Mouse (Mus musculus) forebrain, embryonic 12.5 days (tissue): ENCODE measurements around the gene Nynrin. TPM values are rescaled to one million over a fixed set of nuclear protein-coding genes. Genes with fewer than 3 reads are reported as not detected.

ENCODE experiments used
- ATAC-seq: fragments of 200-750 bp; cut with Nextera tagmentation; 2 replicates; pipeline ENCODE4 v1.8.0; 2017; ENCODE audit warnings: moderate TSS enrichment; ENCODE audit not compliant: low FRiP score
- H3K27ac ChIP-seq: fragments of 300-500 bp; sonication (generic); 2 replicates; pipeline ENCODE4 v1.5.1; 2016; ENCODE audit warnings: mild to moderate bottlenecking
- H3K27me3 ChIP-seq: fragments of 300-500 bp; sonication (generic); 2 replicates; pipeline ENCODE4 v1.6.1; 2016; ENCODE audit warnings: mild to moderate bottlenecking
- H3K36me3 ChIP-seq: fragments of 300-500 bp; sonication (generic); replicated peaks from 2 replicates; pipeline ENCODE4 v1.6.1; 2016; ENCODE audit warnings: mild to moderate bottlenecking
- H3K4me1 ChIP-seq: fragments of 300-500 bp; sonication (generic); 2 replicates; pipeline ENCODE4 v1.6.1; 2016
- H3K4me2 ChIP-seq: fragments of 300-500 bp; sonication (generic); 2 replicates; pipeline ENCODE4 v1.6.1; 2016; ENCODE audit warnings: mild to moderate bottlenecking, moderate library complexity
- H3K4me3 ChIP-seq: fragments of 300-500 bp; sonication (generic); replicated peaks from 2 replicates; pipeline ENCODE4 v1.5.1; 2016; ENCODE audit warnings: mild to moderate bottlenecking
- H3K9ac ChIP-seq: fragments of 300-500 bp; sonication (generic); 2 replicates; pipeline ENCODE4 v1.6.1; 2016; ENCODE audit warnings: mild to moderate bottlenecking
- H3K9me3 ChIP-seq: fragments of 300-500 bp; sonication (generic); 2 replicates; pipeline ENCODE4 v1.6.1; 2016
- WGBS: fragments of 180-500 bp; shearing (Covaris S2); methylation state at CpG from one replicate; pipeline ENCODE4 v1.1.7; 2016; 5-methylcytosine and 5-hydroxymethylcytosine counted together
- polyA plus RNA-seq: library from polyadenylated mRNA; unstranded; fragments of >200 nt; fragmentation: Nextera tagmentation; extraction: Ambion mirVana; gene quantifications from 2 replicates; pipeline ENCODE4 v1.2.1, GENCODE M21; 2016

The Nynrin gene
- 23.9 and 26.9 TPM in 2 replicates for polyA plus RNA-seq

GRCm38 (mm10) chr14:55853621-55854285 is at the start of gene Nynrin:
Gene Nynrin (plus strand): TSS chr14:55854010.
- Histone ChIP-seq H3K27ac (peak within 1 kb of the TSS; percentile 94), H3K4me3 (peak within 1 kb of the TSS; percentile 65), H3K27me3 (no peaks in the 10 kb centered on the region), H3K4me2 (peak within 1 kb of the TSS; percentile 85), H3K9me3 (no peaks in the 10 kb centered on the region), H3K4me1 (peaks cover 48% of the 10 kb centered on the region), H3K36me3 (peaks cover 6% of the 10 kb centered on the region; the same call in 1 of the 2 replicates), H3K9ac (peak within 1 kb of the TSS; percentile 84)
- WGBS, result 1% methylated on average over 25 of the region's 33 CpGs
- peak; percentile 86 for ATAC-seq

- peak; percentile 84 for ATAC-seq
- Histone ChIP-seq H3K4me1 (peaks cover 5% of the 10 kb centered on the region; the same call in 1 of the 2 replicates), H3K27me3 (peaks cover 3% of the 10 kb centered on the region; the same call in 1 of the 2 replicates), H3K9ac (peak overlapping the region; percentile 47), H3K27ac (no peak overlapping the region), H3K36me3 (no peaks in the 10 kb centered on the region), H3K9me3 (no peaks in the 10 kb centered on the region), H3K4me3 (peak overlapping the region; percentile 52), H3K4me2 (peak overlapping the region; percentile 63)
- WGBS, result 27% methylated on average over 16 of the region's 16 CpGs
Measured at GRCm38 (mm10) chr14:55814885-55815284, 38.9 kb upstream of the Nynrin start.

GRCm38 (mm10) chr14:55815310-55815751 is 38.5 kb upstream of the Nynrin start:
- Histone ChIP-seq H3K27me3 (peaks cover 3% of the 10 kb centered on the region; the same call in 1 of the 2 replicates), H3K4me1 (peaks cover 5% of the 10 kb centered on the region; the same call in 1 of the 2 replicates), H3K36me3 (no peaks in the 10 kb centered on the region), H3K27ac (no peak overlapping the region), H3K9me3 (no peaks in the 10 kb centered on the region), H3K9ac (peak overlapping the region; percentile 47), H3K4me3 (peak overlapping the region; percentile 52), H3K4me2 (peak overlapping the region; percentile 63)
- WGBS, result 24% methylated on average over 17 of the region's 17 CpGs
- ATAC-seq, result peak; percentile 64

GRCm38 (mm10) chr14:55819845-55820405 is 33.9 kb upstream of the Nynrin start:
- H3K4me3 ChIP-seq, result no peak overlapping the region
- H3K27me3 ChIP-seq, result peaks cover 4% of the 10 kb centered on the region; the same call in 1 of the 2 replicates
- ATAC-seq, result no peak
- peaks cover 27% of the 10 kb centered on the region for H3K4me1 ChIP-seq
- 82% methylated on average over 7 of the region's 7 CpGs for WGBS
- no peak overlapping the region for H3K27ac ChIP-seq
- H3K4me2 ChIP-seq, result no peak overlapping the region
- no peaks in the 10 kb centered on the region for H3K36me3 ChIP-seq
- no peak overlapping the region for H3K9ac ChIP-seq
- no peaks in the 10 kb centered on the region for H3K9me3 ChIP-seq

- no peak overlapping the region for H3K4me3 ChIP-seq
- 81% methylated on average over 9 of the region's 9 CpGs for WGBS
- no peak overlapping the region for H3K4me2 ChIP-seq
- H3K9ac ChIP-seq, result no peak overlapping the region
- no peaks in the 10 kb centered on the region for H3K36me3 ChIP-seq
- ATAC-seq, result no peak
- no peak overlapping the region for H3K27ac ChIP-seq
- no peaks in the 10 kb centered on the region for H3K9me3 ChIP-seq
- H3K27me3 ChIP-seq, result peaks cover 10% of the 10 kb centered on the region
- H3K4me1 ChIP-seq, result peaks cover 31% of the 10 kb centered on the region
Measured at GRCm38 (mm10) chr14:55820576-55820975, 33.2 kb upstream of the Nynrin start.

- no peaks in the 10 kb centered on the region for H3K36me3 ChIP-seq
- peaks cover 26% of the 10 kb centered on the region for H3K27me3 ChIP-seq
- peak; percentile 33 for ATAC-seq
- no peak overlapping the region for H3K9ac ChIP-seq
- peak overlapping the region; percentile 84 for H3K4me2 ChIP-seq
- H3K27ac ChIP-seq, result peak overlapping the region; percentile 92
- WGBS, result 3% methylated on average over 13 of the region's 13 CpGs
- no peaks in the 10 kb centered on the region for H3K9me3 ChIP-seq
- H3K4me1 ChIP-seq, result peaks cover 43% of the 10 kb centered on the region
- peak overlapping the region; percentile 50 for H3K4me3 ChIP-seq
Measured at GRCm38 (mm10) chr14:55822435-55822990, 31.3 kb upstream of the Nynrin start.

GRCm38 (mm10) chr14:55822991-55823762 is 30.6 kb upstream of the Nynrin start, which contains the start of gene Nfatc4:
Gene Nfatc4 (plus strand): TSS chr14:55823144.
- Histone ChIP-seq H3K9ac (peak within 1 kb of the TSS; percentile 52), H3K4me2 (peak within 1 kb of the TSS; percentile 84), H3K4me1 (peaks cover 43% of the 10 kb centered on the region), H3K27ac (peak within 1 kb of the TSS; percentile 92), H3K36me3 (no peaks in the 10 kb centered on the region), H3K4me3 (peak within 1 kb of the TSS; percentile 50), H3K9me3 (no peaks in the 10 kb centered on the region), H3K27me3 (peaks cover 30% of the 10 kb centered on the region)
- ATAC-seq, result peak; percentile 86
- WGBS, result under 1% methylated on average over 39 of the region's 46 CpGs

GRCm38 (mm10) chr14:55824001-55824480 is 29.8 kb upstream of the Nynrin start:
- ATAC-seq, result 0 out of 2 replicates have a peak, but pooled peaks have one; percentile 12
- H3K36me3 ChIP-seq, result no peaks in the 10 kb centered on the region
- H3K4me3 ChIP-seq, result peak overlapping the region; percentile 50
- H3K9ac ChIP-seq, result peak overlapping the region; percentile 52
- H3K27ac ChIP-seq, result peak overlapping the region; percentile 92
- H3K27me3 ChIP-seq, result peaks cover 30% of the 10 kb centered on the region
- H3K4me1 ChIP-seq, result peaks cover 43% of the 10 kb centered on the region
- 1% methylated on average over 10 of the region's 10 CpGs for WGBS
- peak overlapping the region; percentile 84 for H3K4me2 ChIP-seq
- H3K9me3 ChIP-seq, result no peaks in the 10 kb centered on the region

GRCm38 (mm10) chr14:55824481-55825215 is 29.2 kb upstream of the Nynrin start:
- Histone ChIP-seq H3K9ac (peak overlapping the region; percentile 76), H3K4me1 (peaks cover 43% of the 10 kb centered on the region), H3K4me3 (peak overlapping the region; percentile 50), H3K4me2 (peak overlapping the region; percentile 84), H3K27ac (peak overlapping the region; percentile 92), H3K36me3 (no peaks in the 10 kb centered on the region), H3K27me3 (peaks cover 30% of the 10 kb centered on the region), H3K9me3 (no peaks in the 10 kb centered on the region)
- under 1% methylated on average over 32 of the region's 32 CpGs for WGBS
- no peak for ATAC-seq

GRCm38 (mm10) chr14:55825216-55826051 is 28.4 kb upstream of the Nynrin start:
- ATAC-seq, result peak; percentile 21; the same call in 1 of the 2 replicates
- WGBS, result under 1% methylated on average over 17 of the region's 37 CpGs
- H3K27ac ChIP-seq, result peak overlapping the region; percentile 86
- H3K4me1 ChIP-seq, result peaks cover 43% of the 10 kb centered on the region
- H3K4me2 ChIP-seq, result peak overlapping the region; percentile 84
- H3K27me3 ChIP-seq, result peaks cover 30% of the 10 kb centered on the region
- peak overlapping the region; percentile 50 for H3K4me3 ChIP-seq
- H3K9ac ChIP-seq, result peak overlapping the region; percentile 76
- peaks cover 4% of the 10 kb centered on the region; the same call in 1 of the 2 replicates for H3K36me3 ChIP-seq
- H3K9me3 ChIP-seq, result no peaks in the 10 kb centered on the region
